Mouse (Mus musculus) mature B cell (primary cell): ENCODE results near the gene Angel2.

Source experiments
- in situ Hi-C: fragments of 300-500 bp; cut with MboI; formaldehyde crosslinking; loops from 2 replicates; pipeline ENCODE4 v1.14.3; 2019

Angel2 gene

GRCm38 (mm10) chr1:190929010-190929695 is 4.2 kb downstream of the Angel2 start:
- in situ Hi-C loops, result no loop called here

GRCm38 (mm10) chr1:190930181-190930580 is 5.3 kb downstream of the Angel2 start:
- in situ Hi-C loops, result no loop called here

GRCm38 (mm10) chr1:190939803-190940202 is 14.9 kb downstream of the Angel2 start:
- in situ Hi-C loops, result no loop called here

- in situ Hi-C loops, result no loop called here
These were observed 19.3 kb downstream of the Angel2 start for GRCm38 (mm10) chr1:190944109-190944760.

GRCm38 (mm10) chr1:190947986-190948385 is 23.1 kb downstream of the Angel2 start:
- in situ Hi-C loops, result no loop called here

- in situ Hi-C loops, result no loop called here
These were observed 23.5 kb downstream of the Angel2 start for GRCm38 (mm10) chr1:190948439-190948838.

GRCm38 (mm10) chr1:190948846-190949245 is 23.9 kb downstream of the Angel2 start:
- in situ Hi-C loops, result no loop called here

- in situ Hi-C loops, result no loop called here
These were observed 26.1 kb downstream of the Angel2 start for GRCm38 (mm10) chr1:190951014-190951413.

GRCm38 (mm10) chr1:190953009-190953408 is 28.1 kb downstream of the Angel2 start:
- in situ Hi-C loops, result no loop called here

- in situ Hi-C loops, result no loop called here
These were observed 33.9 kb downstream of the Angel2 start for GRCm38 (mm10) chr1:190958821-190959220.

GRCm38 (mm10) chr1:190962760-190963159 is 37.8 kb downstream of the Angel2 start:
- in situ Hi-C loops, result no loop called here

GRCm38 (mm10) chr1:190964992-190965780 is 40.3 kb downstream of the Angel2 start:
- in situ Hi-C loops, result no loop called here

GRCm38 (mm10) chr1:190968010-190968409 is 43.1 kb downstream of the Angel2 start:
- in situ Hi-C loops, result no loop called here

- in situ Hi-C loops, result no loop called here
These were observed 47.0 kb downstream of the Angel2 start for GRCm38 (mm10) chr1:190971708-190972610.

GRCm38 (mm10) chr1:190972612-190973192 is 47.8 kb downstream of the Angel2 start:
- in situ Hi-C loops, result no loop called here

GRCm38 (mm10) chr1:190974191-190974590 is 49.3 kb downstream of the Angel2 start:
- in situ Hi-C loops, result no loop called here

- in situ Hi-C loops, result no loop called here
These were observed 49.9 kb downstream of the Angel2 start for GRCm38 (mm10) chr1:190974833-190975232.

- in situ Hi-C loops, result no loop called here
These were observed 52.1 kb downstream of the Angel2 start for GRCm38 (mm10) chr1:190976887-190977573.

- in situ Hi-C loops, result no loop called here
These were observed 53.1 kb downstream of the Angel2 start for GRCm38 (mm10) chr1:190978001-190978400.

- in situ Hi-C loops, result no loop called here
These were observed 53.7 kb downstream of the Angel2 start for GRCm38 (mm10) chr1:190978511-190979073.
